Mouse (Mus musculus) B cell, adult (primary cell): ENCODE results near the gene Hscb. TPM values are rescaled to one million over a fixed set of nuclear protein-coding genes. Genes with fewer than 3 reads are reported as not detected.

ENCODE experiments used
- total RNA-seq: library from RNA; stranded (reverse); gene quantifications from 4 replicates; pipeline ENCODE4 v1.2.4, GENCODE M21; 2023; ENCODE audit not compliant: inconsistent age

Gene Hscb
- total RNA-seq, result 21.2 to 25.5 TPM (median 23.0 TPM) in 4 replicates

DNA sequence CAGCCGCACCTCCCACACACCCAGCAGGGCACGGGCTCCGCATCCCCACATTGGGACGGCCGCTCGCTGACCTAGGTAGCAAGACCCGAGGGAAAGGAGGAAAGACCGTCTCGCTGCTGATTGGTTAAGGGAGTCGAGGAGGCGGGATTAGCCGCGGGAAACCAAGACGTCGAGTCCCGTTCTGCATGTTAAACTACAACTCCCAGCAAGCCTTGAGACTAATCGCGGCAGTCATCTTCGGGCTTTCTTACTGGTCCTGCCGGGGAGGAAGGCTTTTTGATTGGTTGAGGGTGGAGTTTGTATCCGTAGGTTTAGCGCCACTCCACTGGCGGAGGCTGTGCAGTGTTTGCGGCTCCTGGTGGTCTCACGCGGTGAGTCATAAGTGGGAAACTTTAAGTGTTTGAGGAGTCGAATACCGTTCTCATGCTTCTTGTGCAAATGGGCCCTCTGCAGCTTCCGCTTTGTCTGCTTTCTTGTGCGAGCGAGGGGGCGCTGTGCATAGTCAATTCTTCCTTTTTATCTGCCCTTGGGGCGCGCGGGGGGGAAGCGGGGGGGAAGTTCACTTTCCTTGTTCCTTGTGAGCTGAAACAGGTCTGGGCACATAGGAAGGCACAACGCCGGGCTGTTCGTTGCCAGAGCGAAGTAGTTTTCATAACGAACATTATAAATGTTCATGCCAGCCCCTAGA, at the start of gene Hscb, which contains the start of gene Chek2:
Gene Hscb, minus strand, starts transcription at position 100 of the 688 bp plus-strand sequence.
Gene Chek2, plus strand, starts transcription at position 302 of the 688 bp plus-strand sequence.

DNA sequence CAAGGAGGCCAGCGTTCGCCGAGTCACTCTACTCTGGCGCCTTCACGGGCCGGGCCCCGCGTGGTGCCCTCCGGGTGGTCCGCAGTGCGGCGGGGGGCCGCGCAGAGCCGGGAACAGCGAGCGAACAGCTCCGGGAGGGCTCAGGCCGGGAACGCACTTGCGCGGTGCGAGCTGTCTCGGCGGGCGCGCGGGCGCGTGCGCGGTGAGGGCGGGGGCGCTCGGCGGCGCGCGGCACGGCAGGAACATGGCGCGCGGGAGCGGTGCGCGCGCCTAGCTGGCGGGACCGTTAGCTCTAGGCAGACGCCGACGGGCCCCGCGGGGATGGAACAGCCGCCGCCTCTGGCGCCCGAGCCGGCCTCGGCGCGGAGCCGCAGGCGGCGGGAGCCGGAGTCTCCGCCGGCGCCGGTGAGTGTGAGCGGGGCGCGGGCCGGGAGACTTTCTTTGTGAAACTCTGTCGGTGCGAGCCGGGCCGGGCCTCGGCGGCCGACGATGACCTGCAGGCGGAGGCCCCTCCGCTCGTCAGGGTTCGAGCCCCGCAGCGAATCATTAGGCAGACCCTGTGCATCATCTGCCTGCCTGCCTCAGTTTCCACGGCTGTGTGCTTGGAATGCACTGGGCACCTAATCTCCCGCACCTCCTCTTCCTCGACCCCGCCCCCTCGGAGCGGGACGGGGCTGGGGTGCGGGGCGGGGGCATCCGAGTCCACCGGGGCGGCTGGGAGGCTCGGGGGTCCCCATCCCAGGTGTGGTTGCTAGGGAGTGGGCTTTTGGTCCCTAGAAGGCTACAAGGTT, 40.2 kb upstream of the Hscb start, which contains the start of gene Ttc28:
Gene Ttc28, plus strand, starts transcription at position 220 of the 791 bp plus-strand sequence.

DNA sequence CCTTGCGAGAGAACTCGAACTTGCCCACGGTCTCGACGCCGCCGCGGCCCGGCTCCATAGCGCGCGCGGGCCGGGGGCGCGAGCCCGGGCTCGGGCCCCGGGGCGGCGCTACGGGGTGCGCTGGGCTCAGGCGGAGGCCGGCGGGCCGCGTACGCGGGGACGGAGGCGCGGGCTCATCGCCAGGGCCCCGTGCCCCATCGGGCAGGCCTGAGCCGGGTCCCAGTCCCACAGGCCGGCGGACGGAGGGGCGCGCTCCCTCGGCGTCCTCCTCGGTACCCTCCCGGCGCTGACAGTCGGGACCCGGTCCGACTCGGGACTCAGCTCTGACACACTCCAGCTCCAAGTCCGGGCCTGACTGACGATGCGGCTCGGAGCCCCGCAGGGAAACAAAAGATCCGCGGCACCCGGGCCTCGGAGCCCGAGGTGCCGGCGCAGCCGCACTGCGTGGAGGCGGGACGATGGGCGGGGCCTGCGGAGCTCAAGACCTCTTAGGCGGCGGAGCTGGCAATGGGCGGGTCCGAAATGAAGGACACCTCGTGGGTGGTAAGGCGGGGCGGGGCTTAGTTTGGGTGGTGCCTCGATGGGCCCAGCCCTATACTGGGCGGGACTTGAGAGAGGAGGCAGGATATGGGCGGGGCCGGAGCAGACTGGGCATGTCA, 29.8 kb downstream of the Hscb start, which contains the start of gene Ulk1:
Gene Ulk1, minus strand, starts transcription at position 431 of the 659 bp plus-strand sequence.

DNA sequence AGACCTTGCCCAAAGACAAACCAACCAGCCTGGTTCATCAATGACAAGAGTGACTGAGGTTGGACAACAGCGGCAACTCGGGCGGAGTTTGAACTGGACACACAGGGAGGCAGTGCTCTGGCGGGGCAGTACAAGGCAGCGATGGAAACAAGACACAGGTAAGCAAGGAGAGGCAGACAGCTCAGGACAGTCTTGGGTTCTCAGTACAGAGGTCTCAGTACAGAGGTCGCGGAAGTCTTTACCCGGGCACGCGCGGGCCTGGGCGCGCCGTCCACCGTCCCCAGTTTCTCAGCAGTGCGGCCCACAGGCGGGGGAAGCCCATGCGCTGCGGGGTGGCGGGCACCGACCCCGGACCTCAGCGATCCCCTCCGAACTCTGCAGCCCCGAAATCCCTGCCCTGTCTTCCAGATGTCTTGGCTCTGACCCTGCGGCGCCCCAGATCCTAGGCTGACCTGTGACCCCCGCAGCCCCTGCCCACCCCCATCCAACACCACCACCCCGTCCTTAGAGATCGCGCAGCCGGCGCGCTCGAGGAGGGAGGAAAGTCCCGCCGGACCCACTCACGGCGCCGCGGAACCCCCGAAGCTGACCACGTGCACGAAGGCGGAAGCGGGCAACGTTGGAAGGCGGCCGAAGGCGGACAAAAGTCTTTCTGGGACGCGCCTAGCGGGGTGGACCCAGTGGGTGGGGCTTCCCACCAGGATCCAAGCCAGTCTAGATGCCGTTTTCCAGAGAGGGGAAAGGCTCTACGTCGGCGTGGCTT, 59.4 kb downstream of the Hscb start, which contains the start of gene Pus1:
Gene Pus1, minus strand, starts transcription at position 662 of the 763 bp plus-strand sequence.

Other genes with a start within 250 kb of the Hscb start
- 73.1 to 76.6 TPM (median 74.5 TPM) in 4 replicates for gene Noc4l, start 186.4 kb downstream of the Hscb start, total RNA-seq
- 63.2 to 76.4 TPM (median 74.8 TPM) in 4 replicates for gene Ddx51, start 186.3 kb downstream of the Hscb start, total RNA-seq
- 209 to 234 TPM (median 216 TPM) in 4 replicates for gene Ep400, start 69.1 kb downstream of the Hscb start, total RNA-seq
- gene Pus1, start 59.1 kb downstream of the Hscb start, total RNA-seq, result 31.3 to 38.9 TPM (median 36.5 TPM) in 4 replicates
- 44.5 to 55.9 TPM (median 52.9 TPM) in 4 replicates for gene Ulk1, start 29.7 kb downstream of the Hscb start, total RNA-seq
- 9.6 to 14.5 TPM (median 12.0 TPM) in 4 replicates for gene Chek2, start 202 bp upstream of the Hscb start, total RNA-seq
- gene Ttc28, start 40.0 kb upstream of the Hscb start, total RNA-seq, result 24.8 to 30.0 TPM (median 29.0 TPM) in 4 replicates